Mouse (Mus musculus) heart, embryonic 14.5 days (tissue): ENCODE measurements at regions not wholly inside any gene's neighbourhood (a gene's known extent, or its start where the extent isn't known, plus 50 kb on each side); places are given as distances from the start of the nearest gene placed in this dataset.

Experiments
- ATAC-seq: fragments of 200-750 bp; cut with Nextera tagmentation; 2 replicates; pipeline ENCODE4 v1.8.0; 2017; ENCODE audit warnings: low read depth, moderate TSS enrichment; ENCODE audit not compliant: insufficient number of reproducible peaks, insufficient read depth, low FRiP score
- H3K27ac ChIP-seq, 2 experiments: fragments of 200-500 bp in 1 of 2; fragments of 300-500 bp in 1 of 2; sonication (generic) in 1 of 2; replicated peaks in 1 of 2; 2 replicates each; pipeline ENCODE4 v1.5.1; 2012 to 2014; ENCODE audit warnings: low read depth in 2 of 2, low read length in 2 of 2, control low read depth in 1 of 2, mild to moderate bottlenecking in 1 of 2, mixed read lengths in 1 of 2; ENCODE audit not compliant: control insufficient read depth in 1 of 2, insufficient read depth in 1 of 2
- H3K27me3 ChIP-seq: fragments of 300-500 bp; sonication (generic); 2 replicates; pipeline ENCODE4 v1.6.1; 2014; ENCODE audit warnings: mild to moderate bottlenecking, low read length, control low read depth; ENCODE audit not compliant: control insufficient read depth, insufficient read depth
- H3K36me3 ChIP-seq: fragments of 300-500 bp; sonication (generic); 2 replicates; pipeline ENCODE4 v1.6.1; 2014; ENCODE audit warnings: mild to moderate bottlenecking, control low read depth, low read length, mixed read lengths; ENCODE audit not compliant: control insufficient read depth, insufficient read depth
- H3K4me1 ChIP-seq, 2 experiments: fragments of 200-500 bp in 1 of 2; fragments of 300-500 bp in 1 of 2; sonication (generic) in 1 of 2; 2 replicates each; pipeline ENCODE4 v1.6.1; 2012 to 2014; ENCODE audit warnings: low read length in 2 of 2, control low read depth in 1 of 2, mixed read lengths in 1 of 2; ENCODE audit not compliant: control insufficient read depth in 2 of 2, insufficient read depth in 2 of 2
- H3K4me2 ChIP-seq: fragments of 300-500 bp; sonication (generic); 2 replicates; pipeline ENCODE4 v1.6.1; 2014; ENCODE audit warnings: mild to moderate bottlenecking, low read length
- H3K4me3 ChIP-seq, 2 experiments: fragments of 200-500 bp in 1 of 2; fragments of 300-500 bp in 1 of 2; sonication (generic) in 1 of 2; 2 replicates each; pipeline ENCODE4 v1.5.1; 2012 to 2014; ENCODE audit warnings: low read length in 2 of 2, mild to moderate bottlenecking in 2 of 2, control low read depth in 1 of 2, low read depth in 1 of 2, moderate library complexity in 1 of 2; ENCODE audit not compliant: control insufficient read depth in 1 of 2, insufficient read depth in 1 of 2
- H3K9ac ChIP-seq: fragments of 300-500 bp; sonication (generic); 2 replicates; pipeline ENCODE4 v1.6.1; 2014; ENCODE audit warnings: mild to moderate bottlenecking, low read length
- H3K9me3 ChIP-seq: fragments of 300-500 bp; sonication (generic); 2 replicates; pipeline ENCODE4 v1.6.1; 2016; ENCODE audit warnings: low read length, control low read depth; ENCODE audit not compliant: control insufficient read depth
- WGBS: fragments of 180-500 bp; shearing (Covaris S2); extraction: QIAGEN DNeasy Blood & Tissue Kit; methylation state at CpG from one replicate; pipeline ENCODE4 v1.1.7; 2014; 5-methylcytosine and 5-hydroxymethylcytosine counted together

- Histone ChIP-seq H3K27ac (no peak overlapping the region), H3K4me2 (no peak overlapping the region), H3K27me3 (peaks cover 39% of the 10 kb centered on the region), H3K9me3 (no peaks in the 10 kb centered on the region), H3K4me1 (peaks cover 2 to 7% of the 10 kb centered on the region in 2 experiments; a peak in 2 of 4 replicates), H3K9ac (no peak overlapping the region), H3K4me3 (no peak overlapping the region), H3K36me3 (no peaks in the 10 kb centered on the region)
- ATAC-seq, result no peak
- 23% methylated on average over 8 of the region's 8 CpGs for WGBS
Measured at GRCm38 (mm10) chr5:37963688-37964087, 74.9 kb upstream of the Stx18 start.

- Histone ChIP-seq H3K4me2 (no peak overlapping the region), H3K9ac (no peak overlapping the region), H3K36me3 (no peaks in the 10 kb centered on the region), H3K27me3 (peaks cover 30% of the 10 kb centered on the region), H3K27ac (no peak overlapping the region), H3K4me3 (no peak overlapping the region), H3K9me3 (no peaks in the 10 kb centered on the region), H3K4me1 (no peaks in the 10 kb centered on the region; a peak in 1 of 4 replicates)
- ATAC-seq, result no peak
- 40% methylated on average over 3 of the region's 3 CpGs for WGBS
Measured at GRCm38 (mm10) chr5:37962513-37962912, 76.0 kb upstream of the Stx18 start.

GRCm38 (mm10) chr5:37960216-37960615, 78.3 kb upstream of the Stx18 start:
- Histone ChIP-seq H3K4me1 (no peaks in the 10 kb centered on the region), H3K27me3 (peaks cover 7% of the 10 kb centered on the region; the same call in 1 of the 2 replicates), H3K9ac (no peak overlapping the region), H3K4me3 (no peak overlapping the region), H3K36me3 (no peaks in the 10 kb centered on the region), H3K9me3 (no peaks in the 10 kb centered on the region), H3K4me2 (no peak overlapping the region), H3K27ac (no peak overlapping the region)
- 80% methylated on average over 7 of the region's 7 CpGs for WGBS
- no peak for ATAC-seq

- no peak overlapping the region for H3K9ac ChIP-seq
- H3K4me3 ChIP-seq, result no peak overlapping the region
- no peaks in the 10 kb centered on the region for H3K27me3 ChIP-seq
- 0% methylated on average over 1 of the region's 1 CpGs for WGBS
- H3K4me2 ChIP-seq, result no peak overlapping the region
- no peaks in the 10 kb centered on the region for H3K36me3 ChIP-seq
- H3K4me1 ChIP-seq, result no peaks in the 10 kb centered on the region
- H3K27ac ChIP-seq, result no peak overlapping the region
- ATAC-seq, result no peak
- no peaks in the 10 kb centered on the region for H3K9me3 ChIP-seq
Measured at GRCm38 (mm10) chr5:37952096-37952495, 86.4 kb upstream of the Stx18 start.

- H3K4me2 ChIP-seq, result no peak overlapping the region
- H3K4me3 ChIP-seq, result no peak overlapping the region
- no peaks in the 10 kb centered on the region for H3K36me3 ChIP-seq
- H3K9me3 ChIP-seq, result no peaks in the 10 kb centered on the region
- no peak overlapping the region for H3K9ac ChIP-seq
- ATAC-seq, result no peak
- no peak overlapping the region for H3K27ac ChIP-seq
- H3K4me1 ChIP-seq, result peaks cover 0 to 2% of the 10 kb centered on the region in 2 experiments; a peak in 1 of 4 replicates
- no peaks in the 10 kb centered on the region for H3K27me3 ChIP-seq
- WGBS, result 23% methylated on average over 2 of the region's 2 CpGs
Measured at GRCm38 (mm10) chr5:37932760-37933122, 105.8 kb upstream of the Stx18 start.

GRCm38 (mm10) chr5:37932086-37932759, 106.3 kb upstream of the Stx18 start:
- no peaks in the 10 kb centered on the region for H3K9me3 ChIP-seq
- H3K27me3 ChIP-seq, result no peaks in the 10 kb centered on the region
- H3K4me3 ChIP-seq, result no peak overlapping the region
- no peak overlapping the region for H3K27ac ChIP-seq
- peaks cover 0 to 2% of the 10 kb centered on the region in 2 experiments; a peak in 1 of 4 replicates for H3K4me1 ChIP-seq
- H3K4me2 ChIP-seq, result no peak overlapping the region
- no peak for ATAC-seq
- no peak overlapping the region for H3K9ac ChIP-seq
- H3K36me3 ChIP-seq, result no peaks in the 10 kb centered on the region
- 71% methylated on average over 10 of the region's 10 CpGs for WGBS

GRCm38 (mm10) chr5:37920481-37920880, 96.1 kb upstream of the Msx1 start:
- no peak for ATAC-seq
- 22% methylated on average over 2 of the region's 2 CpGs for WGBS
- Histone ChIP-seq H3K27me3 (peaks cover 20% of the 10 kb centered on the region), H3K9me3 (no peaks in the 10 kb centered on the region), H3K36me3 (no peaks in the 10 kb centered on the region), H3K4me3 (no peak overlapping the region), H3K9ac (no peak overlapping the region), H3K4me2 (no peak overlapping the region), H3K4me1 (peaks cover 2 to 5% of the 10 kb centered on the region in 2 experiments; a peak in 1 of 4 replicates), H3K27ac (no peak overlapping the region)

- Histone ChIP-seq H3K4me1 (peaks cover 2 to 5% of the 10 kb centered on the region in 2 experiments; a peak in 1 of 4 replicates), H3K4me2 (no peak overlapping the region), H3K9ac (no peak overlapping the region), H3K36me3 (no peaks in the 10 kb centered on the region), H3K4me3 (no peak overlapping the region), H3K27me3 (peaks cover 20% of the 10 kb centered on the region), H3K9me3 (no peaks in the 10 kb centered on the region), H3K27ac (no peak overlapping the region)
- ATAC-seq, result no peak
- WGBS, result 81% methylated on average over 3 of the region's 3 CpGs
Measured at GRCm38 (mm10) chr5:37919102-37919501, 94.7 kb upstream of the Msx1 start.
